Mouse (Mus musculus) kidney, postnatal 0 days (tissue): Measurements from ENCODE around the gene Pxn. TPM values are rescaled to one million over a fixed set of nuclear protein-coding genes. Genes with fewer than 3 reads are reported as not detected.

Experiments used
- ATAC-seq: fragments of 200-750 bp; cut with Nextera tagmentation; replicated peaks from 2 replicates; pipeline ENCODE4 v1.8.0; 2017; ENCODE audit warnings: low read depth, moderate number of reproducible peaks, moderate TSS enrichment, moderate library complexity; ENCODE audit not compliant: low FRiP score
- DNase-seq: peaks from one replicate; pipeline ENCODE4 v3.0.0-alpha.2; 2016; ENCODE audit warnings: low spot score
- H3K27ac ChIP-seq: fragments of 300-500 bp; sonication (generic); 2 replicates; pipeline ENCODE4 v1.5.1; 2014; ENCODE audit warnings: mild to moderate bottlenecking
- H3K27me3 ChIP-seq: fragments of 300-500 bp; sonication (generic); 2 replicates; pipeline ENCODE4 v1.6.1; 2014; ENCODE audit warnings: low read length, mixed read lengths; ENCODE audit not compliant: insufficient read depth
- H3K36me3 ChIP-seq: fragments of 300-500 bp; sonication (generic); 2 replicates; pipeline ENCODE4 v1.6.1; 2014; ENCODE audit warnings: low read length, mixed read lengths; ENCODE audit not compliant: insufficient read depth
- H3K4me1 ChIP-seq: fragments of 300-500 bp; sonication (generic); replicated peaks from 2 replicates; pipeline ENCODE4 v1.6.1; 2014; ENCODE audit warnings: antibody characterized with exemption, low read length, mixed read lengths; ENCODE audit not compliant: insufficient read depth
- H3K4me2 ChIP-seq: fragments of 300-500 bp; sonication (generic); 2 replicates; pipeline ENCODE4 v1.6.1; 2014; ENCODE audit warnings: mild to moderate bottlenecking, low read length, moderate library complexity, mixed read lengths
- H3K4me3 ChIP-seq: fragments of 300-500 bp; sonication (generic); replicated peaks from 2 replicates; pipeline ENCODE4 v1.5.1; 2014; ENCODE audit warnings: low read depth, low read length
- H3K9ac ChIP-seq: fragments of 300-500 bp; sonication (generic); 2 replicates; pipeline ENCODE4 v1.6.1; 2014; ENCODE audit warnings: low read depth, low read length
- H3K9me3 ChIP-seq: fragments of 300-500 bp; sonication (generic); replicated peaks from 2 replicates; pipeline ENCODE4 v1.6.1; 2016; ENCODE audit warnings: low read length, inconsistent platforms, mixed read lengths
- CTCF ChIP-seq: IDR thresholded peaks from 2 replicates; pipeline ENCODE4 v1.5.1; 2016; ENCODE audit warnings: antibody characterized with exemption, low read depth, mild to moderate bottlenecking, moderate library complexity
- WGBS: fragments of 180-500 bp; shearing (Covaris S2); extraction: QIAGEN DNeasy Blood & Tissue Kit; methylation state at CpG from one replicate; pipeline ENCODE4 v1.1.7; 2014; 5-methylcytosine and 5-hydroxymethylcytosine counted together
- polyA plus RNA-seq: library from polyadenylated mRNA; unstranded; fragments of >200 nt; fragmentation: Nextera tagmentation; extraction: Ambion mirVana; gene quantifications from 2 replicates; pipeline ENCODE4 v1.2.1, GENCODE M21; 2015

Pxn gene
- polyA plus RNA-seq, 1 experiment from 2014 or later = 48.3 TPM

- no peak overlapping the region for H3K4me3 ChIP-seq
- no peak overlapping the region for H3K9ac ChIP-seq
- ATAC-seq = no peak
- 92% methylated on average over 5 of the region's 5 CpGs for WGBS
- H3K36me3 ChIP-seq = peaks cover 88% of the 10 kb centered on the region
- no peak for DNase-seq
- H3K4me1 ChIP-seq = no peaks in the 10 kb centered on the region
- H3K4me2 ChIP-seq = no peak overlapping the region
- peaks cover 7% of the 10 kb centered on the region; the same call in 1 of the 2 replicates for H3K9me3 ChIP-seq
- no peak overlapping the region for H3K27ac ChIP-seq
- H3K27me3 ChIP-seq = no peaks in the 10 kb centered on the region
- TF ChIP-seq CTCF = no peak
Measured at GRCm38 (mm10) chr5:115579363-115579762, 72.9 kb downstream of the Pxn start.

- H3K4me1 ChIP-seq = no peaks in the 10 kb centered on the region
- no peak overlapping the region for H3K27ac ChIP-seq
- 83% methylated on average over 14 of the region's 14 CpGs for WGBS
- peaks cover 94% of the 10 kb centered on the region for H3K36me3 ChIP-seq
- H3K9ac ChIP-seq = no peak overlapping the region
- no peak for ATAC-seq
- no peak for DNase-seq
- H3K27me3 ChIP-seq = no peaks in the 10 kb centered on the region
- no peak overlapping the region for H3K4me3 ChIP-seq
- H3K4me2 ChIP-seq = no peak overlapping the region
- TF ChIP-seq CTCF = no peak
- peaks cover 7% of the 10 kb centered on the region; the same call in 1 of the 2 replicates for H3K9me3 ChIP-seq
Measured at GRCm38 (mm10) chr5:115580229-115581001, 73.9 kb downstream of the Pxn start.

GRCm38 (mm10) chr5:115581662-115582061 is 75.2 kb downstream of the Pxn start:
- Histone ChIP-seq H3K9ac (no peak overlapping the region), H3K4me2 (no peak overlapping the region), H3K9me3 (peaks cover 7% of the 10 kb centered on the region; the same call in 1 of the 2 replicates), H3K36me3 (peaks cover 92% of the 10 kb centered on the region), H3K4me1 (no peaks in the 10 kb centered on the region), H3K27ac (no peak overlapping the region), H3K27me3 (no peaks in the 10 kb centered on the region), H3K4me3 (no peak overlapping the region)
- DNase-seq (no peak), ATAC-seq (no peak)
- no peak for TF ChIP-seq CTCF
- 97% methylated on average over 9 of the region's 9 CpGs for WGBS

GRCm38 (mm10) chr5:115585616-115586015 is 79.1 kb downstream of the Pxn start:
- Histone ChIP-seq H3K36me3 (peaks cover 87% of the 10 kb centered on the region), H3K9me3 (peaks cover 7% of the 10 kb centered on the region; the same call in 1 of the 2 replicates), H3K27ac (no peak overlapping the region), H3K27me3 (no peaks in the 10 kb centered on the region), H3K9ac (no peak overlapping the region), H3K4me2 (no peak overlapping the region), H3K4me3 (no peak overlapping the region), H3K4me1 (no peaks in the 10 kb centered on the region)
- DNase-seq (no peak), ATAC-seq (no peak)
- TF ChIP-seq CTCF = no peak
- 79% methylated on average over 12 of the region's 12 CpGs for WGBS

- Histone ChIP-seq H3K9ac (no peak overlapping the region), H3K4me1 (no peaks in the 10 kb centered on the region), H3K27me3 (no peaks in the 10 kb centered on the region), H3K4me2 (no peak overlapping the region), H3K27ac (no peak overlapping the region), H3K4me3 (no peak overlapping the region), H3K9me3 (peaks cover 7% of the 10 kb centered on the region; the same call in 1 of the 2 replicates), H3K36me3 (peaks cover 87% of the 10 kb centered on the region)
- ATAC-seq (no peak), DNase-seq (no peak)
- WGBS = 87% methylated on average over 15 of the region's 15 CpGs
- no peak for TF ChIP-seq CTCF
Measured at GRCm38 (mm10) chr5:115586166-115586565, 79.7 kb downstream of the Pxn start.

GRCm38 (mm10) chr5:115586780-115587179 is 80.3 kb downstream of the Pxn start:
- WGBS = 95% methylated on average over 2 of the region's 2 CpGs

More at GRCm38 (mm10) chr5:115586780-115587179, 80.3 kb downstream of the Pxn start:
- no peaks in the 10 kb centered on the region for H3K27me3 ChIP-seq
- no peak for TF ChIP-seq CTCF
- H3K36me3 ChIP-seq = peaks cover 87% of the 10 kb centered on the region
- ATAC-seq = no peak
- no peak overlapping the region for H3K4me3 ChIP-seq
- no peak overlapping the region for H3K9ac ChIP-seq
- no peak overlapping the region for H3K4me2 ChIP-seq
- H3K4me1 ChIP-seq = no peaks in the 10 kb centered on the region
- H3K27ac ChIP-seq = no peak overlapping the region
- no peak for DNase-seq
- H3K9me3 ChIP-seq = peaks cover 7% of the 10 kb centered on the region; the same call in 1 of the 2 replicates
